Mouse (Mus musculus): ENCODE data around the gene D3Ertd254e.

The D3Ertd254e gene

GRCm38 (mm10) chr3:36212758-36213157 lies 61.9 kb downstream of the D3Ertd254e start:
- no peak for DNase-seq (ENCODE audit: low spot score in 2 of 2)

Measured in urinary bladder, postnatal 4 days (tissue).